Mouse (Mus musculus) granulocyte monocyte progenitor cell, adult 5-6 weeks (primary cell): ENCODE results near the gene Slc22a4. TPM values are rescaled to one million over a fixed set of nuclear protein-coding genes. Genes with fewer than 3 reads are reported as not detected.
"Not testable (repeated sequence)": the region's sequence is repeated elsewhere in the genome, so short reads cannot be mapped to it uniquely, and the experiment has no call there.

Experiments
- ATAC-seq: replicated peaks from 2 replicates; pipeline ENCODE4 v1.8.0; 2016; ENCODE audit warnings: mild to moderate bottlenecking, moderate TSS enrichment, inconsistent platforms; ENCODE audit not compliant: poor library complexity, severe bottlenecking
- total RNA-seq, 2 experiments: library from RNA; stranded (forward) in 1 of 2; stranded (reverse) in 1 of 2; fragments of 200-712, 200-1000 nt in 1 of 2; fragments of >200 nt in 1 of 2; fragmentation: Nextera tagmentation in 1 of 2; gene quantifications; 2 replicates each; pipeline ENCODE4 v1.2.3; 2014 to 2017

Slc22a4 gene
- total RNA-seq, 2 experiments from 2014 or later = 19.6 to 20.0 TPM

GRCm38 (mm10) chr11:54058056-54058617 is 30.2 kb upstream of the Slc22a4 start:
- ATAC-seq = no peak

GRCm38 (mm10) chr11:54057428-54057827 is 29.5 kb upstream of the Slc22a4 start:
- no peak for ATAC-seq

GRCm38 (mm10) chr11:54056132-54056531 is 28.2 kb upstream of the Slc22a4 start:
- no peak for ATAC-seq

GRCm38 (mm10) chr11:54054257-54054656 is 26.4 kb upstream of the Slc22a4 start:
- ATAC-seq = peak; percentile 62; the same call in 1 of the 2 replicates

GRCm38 (mm10) chr11:54053090-54053489 is 25.2 kb upstream of the Slc22a4 start:
- no peak for ATAC-seq

- no peak for ATAC-seq
Observed at GRCm38 (mm10) chr11:54052128-54052527, 24.2 kb upstream of the Slc22a4 start.

GRCm38 (mm10) chr11:54051161-54051560 is 23.3 kb upstream of the Slc22a4 start:
- no peak for ATAC-seq

- no peak for ATAC-seq
Observed at GRCm38 (mm10) chr11:54050205-54050604, 22.3 kb upstream of the Slc22a4 start.

GRCm38 (mm10) chr11:54040676-54041075 is 12.8 kb upstream of the Slc22a4 start:
- ATAC-seq = no peak

- not testable (repeated sequence) for ATAC-seq
Observed at GRCm38 (mm10) chr11:54032872-54033271, 5.0 kb upstream of the Slc22a4 start.

GRCm38 (mm10) chr11:54028997-54029396 is 1.1 kb upstream of the Slc22a4 start:
- ATAC-seq = peak; percentile 31

GRCm38 (mm10) chr11:54027131-54028043 is 503 bp downstream of the Slc22a4 start:
- ATAC-seq = peak; percentile 51

GRCm38 (mm10) chr11:54026491-54027041 is 1.3 kb downstream of the Slc22a4 start:
- no peak for ATAC-seq

- no peak for ATAC-seq
Observed at GRCm38 (mm10) chr11:54021396-54022093, 6.3 kb downstream of the Slc22a4 start.

GRCm38 (mm10) chr11:54018893-54019732 is 8.8 kb downstream of the Slc22a4 start:
- ATAC-seq = no peak; the same call in 1 of the 2 replicates

GRCm38 (mm10) chr11:54017596-54017995 is 10.3 kb downstream of the Slc22a4 start:
- no peak for ATAC-seq

- ATAC-seq = no peak
Observed at GRCm38 (mm10) chr11:54016051-54016450, 11.8 kb downstream of the Slc22a4 start.

GRCm38 (mm10) chr11:54012961-54013360 is 14.9 kb downstream of the Slc22a4 start:
- ATAC-seq = no peak

GRCm38 (mm10) chr11:54011255-54011654 is 16.6 kb downstream of the Slc22a4 start:
- ATAC-seq = no peak

GRCm38 (mm10) chr11:54008416-54008920 is 19.4 kb downstream of the Slc22a4 start:
- no peak for ATAC-seq
